Mouse (Mus musculus) erythroblast, adult 5-6 weeks (primary cell): ENCODE results near the gene Ubxn2a. TPM values are rescaled to one million over a fixed set of nuclear protein-coding genes. Genes with fewer than 3 reads are reported as not detected.
A peak's percentile ranks its signal among the peaks of the same experiment; 100 is the strongest.

Experiments
- ATAC-seq: replicated peaks from 2 replicates; pipeline ENCODE4 v1.8.0; 2016; ENCODE audit warnings: moderate number of reproducible peaks, mild to moderate bottlenecking, moderate TSS enrichment, inconsistent platforms; ENCODE audit not compliant: poor library complexity, low FRiP score, severe bottlenecking
- total RNA-seq, 2 experiments: library from RNA; stranded (forward) in 1 of 2; stranded (reverse) in 1 of 2; fragments of 150-400 nt in 1 of 2; fragments of 200-764, 138-1000 nt in 1 of 2; gene quantifications; 2 replicates each; pipeline versions ENCODE4 v1.2.3 to v1.2.4; 2015 to 2017; ENCODE audit warnings: low replicate concordance in 2 of 2

Ubxn2a gene
- total RNA-seq, 2 experiments from 2014 or later: 15.9 to 30.9 TPM

GRCm38 (mm10) chr12:4885062-4885461 lies 22.4 kb downstream of the Ubxn2a start:
- ATAC-seq: no peak

- ATAC-seq: no peak
Observed at GRCm38 (mm10) chr12:4882086-4882485, 25.4 kb downstream of the Ubxn2a start.

GRCm38 (mm10) chr12:4879048-4879447 lies 28.5 kb downstream of the Ubxn2a start:
- peak; percentile 63; the same call in 1 of the 2 replicates for ATAC-seq

GRCm38 (mm10) chr12:4878296-4878783 lies 29.2 kb downstream of the Ubxn2a start:
- no peak for ATAC-seq

- no peak for ATAC-seq
Observed at GRCm38 (mm10) chr12:4875623-4876022, 31.9 kb downstream of the Ubxn2a start.

- ATAC-seq: peak; percentile 78
Observed at GRCm38 (mm10) chr12:4874161-4874927, 33.2 kb downstream of the Ubxn2a start, which contains the start of gene Mfsd2b. TSS of gene Mfsd2b (minus strand) at chr12:4874359.

GRCm38 (mm10) chr12:4873531-4873930 lies 34.0 kb downstream of the Ubxn2a start:
- peak; percentile 28 for ATAC-seq

- ATAC-seq: peak; percentile 72
Observed at GRCm38 (mm10) chr12:4872983-4873477, 34.5 kb downstream of the Ubxn2a start.

- ATAC-seq: peak; percentile 33
Observed at GRCm38 (mm10) chr12:4872273-4872672, 35.2 kb downstream of the Ubxn2a start.

GRCm38 (mm10) chr12:4871260-4871659 lies 36.2 kb downstream of the Ubxn2a start:
- no peak for ATAC-seq

GRCm38 (mm10) chr12:4868924-4869323 lies 38.6 kb downstream of the Ubxn2a start:
- ATAC-seq: no peak

- ATAC-seq: no peak
Observed at GRCm38 (mm10) chr12:4864338-4864690, 43.2 kb downstream of the Ubxn2a start.

- no peak for ATAC-seq
Observed at GRCm38 (mm10) chr12:4863654-4864337, 43.7 kb downstream of the Ubxn2a start.

- ATAC-seq: peak; percentile 69
Observed at GRCm38 (mm10) chr12:4862672-4863071, 44.8 kb downstream of the Ubxn2a start.

- ATAC-seq: no peak
Observed at GRCm38 (mm10) chr12:4859241-4859914, 48.1 kb downstream of the Ubxn2a start.

GRCm38 (mm10) chr12:4856834-4857233 lies 50.7 kb downstream of the Ubxn2a start:
- no peak for ATAC-seq

- peak; percentile 46; the same call in 1 of the 2 replicates for ATAC-seq
Observed at GRCm38 (mm10) chr12:4856160-4856559, 51.3 kb downstream of the Ubxn2a start.

GRCm38 (mm10) chr12:4843741-4844140 lies 63.8 kb downstream of the Ubxn2a start:
- peak; percentile 67 for ATAC-seq

GRCm38 (mm10) chr12:4842890-4843597 lies 64.5 kb downstream of the Ubxn2a start, which contains the start of gene Wdcp:
TSS of gene Wdcp (plus strand) at chr12:4843303.
- ATAC-seq: peak; percentile 98

GRCm38 (mm10) chr12:4842456-4842855 lies 65.0 kb downstream of the Ubxn2a start:
- ATAC-seq: no peak
